Mouse (Mus musculus) bone marrow macrophage, adult 2 months (primary cell): Measurements from ENCODE around the gene Pigo.

Source experiments
- CTCF ChIP-seq: IDR thresholded peaks from 2 replicates; pipeline ENCODE4 v1.5.1; 2012; ENCODE audit warnings: low read depth, mild to moderate bottlenecking, low read length, moderate library complexity
- POLR2A ChIP-seq: IDR thresholded peaks from 2 replicates; pipeline ENCODE4 v1.6.1; 2012; ENCODE audit warnings: mild to moderate bottlenecking, low read depth, low read length, borderline replicate concordance

DNA sequence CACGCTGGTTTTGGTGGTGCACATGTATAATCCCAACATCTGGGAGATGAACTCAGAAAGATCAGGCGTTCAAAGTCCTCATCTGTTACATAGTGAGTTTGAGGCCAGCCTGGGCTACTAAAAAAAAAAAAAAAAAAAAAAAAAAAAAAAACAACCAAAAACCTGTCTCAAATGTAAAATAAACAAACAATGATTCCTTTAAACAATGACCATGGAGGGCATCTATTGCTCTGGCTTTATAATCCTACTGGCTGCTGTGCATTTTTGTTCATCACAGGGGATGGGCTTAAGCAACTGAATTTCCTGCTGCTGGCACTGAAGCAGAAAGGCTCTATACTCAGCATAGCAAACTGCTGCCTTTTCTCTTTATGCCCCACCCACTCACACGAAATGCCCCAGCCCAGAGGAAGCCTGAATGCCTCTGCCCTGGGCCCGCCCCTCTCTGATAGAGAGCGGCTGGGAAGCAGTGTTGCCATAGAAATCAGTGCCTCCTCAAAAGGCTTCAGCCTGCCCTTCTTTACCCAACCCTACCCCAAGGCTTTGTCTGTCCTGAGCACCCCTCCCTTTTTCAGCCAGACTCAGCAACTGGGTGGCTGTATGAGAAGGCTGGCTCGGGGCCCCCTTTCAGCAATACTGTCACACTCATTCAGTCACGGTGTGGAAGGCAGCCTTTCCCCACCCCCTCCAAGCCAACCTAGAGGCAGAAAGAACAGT is 18.2 kb upstream of the Pigo start:
- TF ChIP-seq POLR2A (no peak), CTCF (no peak)
